In the genomic region with DNA sequence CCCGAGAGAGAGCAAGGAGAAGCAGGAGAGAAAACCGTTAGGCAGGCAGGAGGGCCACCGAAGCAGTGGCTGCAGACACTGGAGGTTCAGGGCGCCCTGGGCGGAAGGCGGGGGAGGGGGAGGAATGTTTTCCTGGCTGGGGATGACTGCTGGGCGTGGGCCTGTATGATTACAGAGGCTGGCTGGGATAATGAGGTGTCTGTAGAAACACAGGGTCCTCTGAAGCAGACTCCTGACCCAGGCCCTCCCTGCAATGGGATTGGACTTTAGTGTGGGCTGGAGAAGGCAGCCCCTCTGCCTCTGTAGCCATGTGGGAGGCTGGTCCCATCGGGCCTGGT, we compare ENCODE assay signal across 8 mouse cellular contexts.
A peak's percentile ranks its signal among the peaks of the same experiment; 100 is the strongest.
DNase-seq lines count a peak whose midpoint lies in the region; ATAC-seq and TF ChIP-seq lines count a peak whose summit lies in the region.

No protein-coding gene starts in this region.

- H3K27me3 ChIP-seq in forebrain, embryonic 10.5 days (ENCODE audit: poor library complexity, severe bottlenecking): peaks cover 2% of the 10 kb centered on the region; the same call in 1 of the 2 replicates
- H3K27me3 ChIP-seq in forebrain, embryonic 14.5 days (replicated peaks; ENCODE audit: control insufficient read depth, insufficient read depth, low read length): no peaks in the 10 kb centered on the region
- H3K27me3 ChIP-seq in heart, embryonic 12.5 days (replicated peaks): no peaks in the 10 kb centered on the region
- no peaks in the 10 kb centered on the region for H3K27me3 ChIP-seq in limb, embryonic 14.5 days (ENCODE audit: control insufficient read depth, insufficient read depth, low read length)
- H3K27me3 ChIP-seq in stomach, embryonic 16.5 days (ENCODE audit: control insufficient read depth, insufficient read depth, low read length): no peaks in the 10 kb centered on the region
- H3K27me3 ChIP-seq in cerebellum, adult 2 months (ENCODE audit: control insufficient read depth, insufficient read depth, low read length): no peaks in the 10 kb centered on the region

- no peak for ATAC-seq in forebrain, embryonic 14.5 days
- peak; percentile 58 for ATAC-seq in heart, embryonic 12.5 days (ENCODE audit: insufficient number of reproducible peaks, low FRiP score)
- ATAC-seq in limb, embryonic 14.5 days (ENCODE audit: low FRiP score, low read depth): 0 out of 2 replicates have a peak, but pooled peaks have one; percentile 7
- no peak for ATAC-seq in stomach, embryonic 16.5 days (ENCODE audit: insufficient read depth, low FRiP score)

- no peaks in the 10 kb centered on the region for H3K9me3 ChIP-seq in forebrain, embryonic 10.5 days
- no peaks in the 10 kb centered on the region for H3K9me3 ChIP-seq in forebrain, embryonic 14.5 days (replicated peaks; ENCODE audit: control insufficient read depth, low read length)
- no peaks in the 10 kb centered on the region for H3K9me3 ChIP-seq in heart, embryonic 12.5 days (replicated peaks)
- H3K9me3 ChIP-seq in limb, embryonic 14.5 days (ENCODE audit: control insufficient read depth, low read length): no peaks in the 10 kb centered on the region
- H3K9me3 ChIP-seq in stomach, embryonic 16.5 days (replicated peaks; ENCODE audit: control insufficient read depth, low read length): no peaks in the 10 kb centered on the region

- intact Hi-C loops in left cerebral cortex, postnatal 14 days (cut with DNase I): no loop called here

- TF ChIP-seq POLR2A in limb, embryonic 14.5 days (IDR thresholded peaks at IDR 0.05; ENCODE audit: borderline replicate concordance, extremely low read depth, insufficient read depth, insufficient read length): no peak
- no peak for TF ChIP-seq POLR2A in cerebellum, adult 2 months (IDR thresholded peaks at IDR 0.05; ENCODE audit: borderline replicate concordance, insufficient read depth, low read length)

- peak overlapping the region; percentile 79 for H3K27ac ChIP-seq in forebrain, embryonic 10.5 days
- no peak overlapping the region for H3K27ac ChIP-seq in forebrain, embryonic 14.5 days (ENCODE audit: low read depth, low read length)
- peak overlapping the region; percentile 69 for H3K27ac ChIP-seq in heart, embryonic 12.5 days (ENCODE audit: poor library complexity, severe bottlenecking)
- H3K27ac ChIP-seq in limb, embryonic 14.5 days (replicated peaks; ENCODE audit: low read depth, low read length): no peak overlapping the region
- H3K27ac ChIP-seq in stomach, embryonic 16.5 days (ENCODE audit: low read length): peak overlapping the region; percentile 70
- H3K27ac ChIP-seq in cerebellum, adult 2 months (ENCODE audit: insufficient read depth, low read length): no peak overlapping the region

- DNase-seq in forebrain, embryonic 10.5 days (ENCODE audit: extremely low spot score, low spot score): no peak
- no peak for DNase-seq in forebrain, embryonic 14.5 days (ENCODE audit: low spot score)
- peak; percentile 51 for DNase-seq in MN1 (ENCODE audit: low spot score)
- DNase-seq in limb, embryonic 14.5 days (ENCODE audit: low spot score): peak; percentile 67
- no peak for DNase-seq in left cerebral cortex, postnatal 14 days (ENCODE audit: low spot score in 2 of 2)
- no peak for DNase-seq in cerebellum, adult 2 months

- no peak overlapping the region for H3K4me2 ChIP-seq in forebrain, embryonic 14.5 days (ENCODE audit: low read length)
- peak overlapping the region; percentile 48 for H3K4me2 ChIP-seq in heart, embryonic 12.5 days
- H3K4me2 ChIP-seq in limb, embryonic 14.5 days (replicated peaks; ENCODE audit: low read depth, low read length, severe bottlenecking): peak overlapping the region; percentile 13
- H3K4me2 ChIP-seq in stomach, embryonic 16.5 days (ENCODE audit: low read depth, low read length): peak overlapping the region; percentile 20; the same call in 1 of the 2 replicates

- 29% methylated on average over 8 of the region's 8 CpGs for WGBS in forebrain, embryonic 10.5 days
- WGBS in forebrain, embryonic 14.5 days: 30% methylated on average over 8 of the region's 8 CpGs
- 9% methylated on average over 8 of the region's 8 CpGs for WGBS in heart, embryonic 12.5 days
- WGBS in limb, embryonic 14.5 days: 10% methylated on average over 7 of the region's 8 CpGs
- WGBS in stomach, embryonic 16.5 days: 37% methylated on average over 8 of the region's 8 CpGs
- 60% methylated on average over 8 of the region's 8 CpGs for WGBS in cerebellum, adult 2 months

- TF ChIP-seq CTCF in cerebellum, adult 2 months (IDR thresholded peaks at IDR 0.05; ENCODE audit: borderline replicate concordance, insufficient read depth, low read depth, low read length): no peak

- no peak overlapping the region for H3K9ac ChIP-seq in forebrain, embryonic 14.5 days (ENCODE audit: low read length)
- H3K9ac ChIP-seq in heart, embryonic 12.5 days: peak overlapping the region; percentile 39
- H3K9ac ChIP-seq in limb, embryonic 14.5 days (ENCODE audit: low read depth, low read length, severe bottlenecking): no peak overlapping the region; the same call in 1 of the 2 replicates
- peak overlapping the region; percentile 58; the same call in 1 of the 2 replicates for H3K9ac ChIP-seq in stomach, embryonic 16.5 days (ENCODE audit: low read length)

- no peak overlapping the region for H3K4me3 ChIP-seq in forebrain, embryonic 10.5 days
- no peak overlapping the region for H3K4me3 ChIP-seq in forebrain, embryonic 14.5 days (ENCODE audit: low read depth, low read length)
- peak overlapping the region; percentile 11; the same call in 1 of the 2 replicates for H3K4me3 ChIP-seq in heart, embryonic 12.5 days
- no peak overlapping the region for H3K4me3 ChIP-seq in limb, embryonic 14.5 days (replicated peaks; ENCODE audit: low read length)
- no peak overlapping the region for H3K4me3 ChIP-seq in stomach, embryonic 16.5 days (replicated peaks; ENCODE audit: low read length)
- no peak overlapping the region for H3K4me3 ChIP-seq in cerebellum, adult 2 months (replicated peaks; ENCODE audit: insufficient read depth, low read depth, low read length)

- peaks cover 70% of the 10 kb centered on the region for H3K4me1 ChIP-seq in forebrain, embryonic 10.5 days
- peaks cover 28% of the 10 kb centered on the region for H3K4me1 ChIP-seq in forebrain, embryonic 14.5 days (ENCODE audit: control insufficient read depth, insufficient read depth, low read length)
- H3K4me1 ChIP-seq in heart, embryonic 12.5 days (replicated peaks): peaks cover 72% of the 10 kb centered on the region
- H3K4me1 ChIP-seq in limb, embryonic 14.5 days (ENCODE audit: control insufficient read depth, insufficient read depth, low read length): peaks cover 84% of the 10 kb centered on the region
- peaks cover 68% of the 10 kb centered on the region for H3K4me1 ChIP-seq in stomach, embryonic 16.5 days (ENCODE audit: control insufficient read depth, insufficient read depth, low read length)
- H3K4me1 ChIP-seq in cerebellum, adult 2 months (ENCODE audit: control insufficient read depth, insufficient read depth, low read length): peaks cover 3% of the 10 kb centered on the region; the same call in 1 of the 2 replicates

- no peaks in the 10 kb centered on the region for H3K36me3 ChIP-seq in forebrain, embryonic 10.5 days (replicated peaks)
- no peaks in the 10 kb centered on the region for H3K36me3 ChIP-seq in forebrain, embryonic 14.5 days (ENCODE audit: control insufficient read depth, insufficient read depth, low read length)
- no peaks in the 10 kb centered on the region for H3K36me3 ChIP-seq in heart, embryonic 12.5 days
- 0 out of 2 replicates have a peak, but pooled peaks cover 3% of the 10 kb centered on the region for H3K36me3 ChIP-seq in limb, embryonic 14.5 days (ENCODE audit: control insufficient read depth, insufficient read depth, low read length)
- H3K36me3 ChIP-seq in stomach, embryonic 16.5 days (ENCODE audit: control insufficient read depth, insufficient read depth, low read length): no peaks in the 10 kb centered on the region

Comparison
In these comparisons a context has a peak if more than half of its experiments do, and no peak if none do; other contexts are left out.
1. H3K27ac ChIP-seq: peak in forebrain, embryonic 10.5 days (single experiment), heart, embryonic 12.5 days (single experiment) and stomach, embryonic 16.5 days (single experiment); none in forebrain, embryonic 14.5 days (single experiment), limb, embryonic 14.5 days (single experiment) and cerebellum, adult 2 months (single experiment).
2. DNase-seq: peak in MN1 (single experiment) and limb, embryonic 14.5 days (single experiment); none in forebrain, embryonic 10.5 days (single experiment), forebrain, embryonic 14.5 days (single experiment), left cerebral cortex, postnatal 14 days (0 of 2) and cerebellum, adult 2 months (0 of 2).
3. ATAC-seq: peak in heart, embryonic 12.5 days (single experiment) and limb, embryonic 14.5 days (single experiment); none in forebrain, embryonic 14.5 days (single experiment) and stomach, embryonic 16.5 days (single experiment).
4. H3K9ac ChIP-seq: peak in heart, embryonic 12.5 days (single experiment) and stomach, embryonic 16.5 days (single experiment); none in forebrain, embryonic 14.5 days (single experiment) and limb, embryonic 14.5 days (single experiment).